Mouse (Mus musculus): Measurements from ENCODE around the gene Izumo2. TPM values are rescaled to one million over a fixed set of nuclear protein-coding genes. Genes with fewer than 3 reads are reported as not detected.

The Izumo2 gene
- not detected in 2 replicates for total RNA-seq (2014; rRNA removed)
- polyA plus RNA-seq (2015; fragmentation: Nextera tagmentation; extraction: Ambion mirVana) = not detected in 2 replicates

- Histone ChIP-seq H3K4me1 (ENCODE audit: insufficient read depth, low read length) (no peaks in the 10 kb centered on the region), H3K9ac (replicated peaks; ENCODE audit: low read length, poor library complexity, severe bottlenecking) (no peak within 1 kb of the TSS), H3K9me3 (ENCODE audit: low read length) (no peaks in the 10 kb centered on the region), H3K36me3 (ENCODE audit: insufficient read depth, low read length) (no peaks in the 10 kb centered on the region), H3K27me3 (ENCODE audit: insufficient read depth, low read length) (no peaks in the 10 kb centered on the region), H3K27ac (ENCODE audit: low read depth, low read length) (no peak within 1 kb of the TSS), H3K4me3 (ENCODE audit: low read depth, low read length) (no peak within 1 kb of the TSS), H3K4me2 (ENCODE audit: low read depth, low read length, poor library complexity, severe bottlenecking) (no peak within 1 kb of the TSS)
- DNase-seq (ENCODE audit: low spot score) (no peak), ATAC-seq (ENCODE audit: low FRiP score) (no peak)
- TF ChIP-seq CTCF (IDR thresholded peaks at IDR 0.05) = no peak
- WGBS = 75% methylated on average over 14 of the region's 14 CpGs
Measured at GRCm38 (mm10) chr7:44708574-44708973, at the start of gene Izumo2. Gene Izumo2 (plus strand): TSS chr7:44708742.

DNA sequence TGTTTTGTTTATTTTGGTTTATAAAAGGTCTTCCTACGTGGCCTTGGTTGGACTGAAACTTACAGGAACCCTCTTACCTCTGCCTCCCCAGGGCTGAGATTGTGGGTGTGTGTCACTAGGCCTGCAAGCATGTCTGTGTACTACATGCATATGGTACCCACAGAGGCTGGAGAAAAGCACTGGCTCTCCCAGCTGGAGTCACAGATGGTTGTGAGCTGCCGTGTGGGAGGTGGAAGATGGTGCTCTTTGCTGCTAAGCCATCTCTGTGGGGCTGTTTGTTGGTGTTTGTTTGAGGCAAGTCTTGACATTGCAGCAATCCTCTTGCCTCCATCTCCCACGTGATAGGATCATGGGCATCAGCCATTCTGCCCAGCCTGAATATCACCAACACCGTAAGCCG, 47.3 kb upstream of the Izumo2 start:
- Histone ChIP-seq H3K9me3 (ENCODE audit: low read length) (no peaks in the 10 kb centered on the region), H3K4me2 (ENCODE audit: low read depth, low read length, poor library complexity, severe bottlenecking) (no peak overlapping the region), H3K36me3 (ENCODE audit: insufficient read depth, low read length) (no peaks in the 10 kb centered on the region), H3K9ac (replicated peaks; ENCODE audit: low read length, poor library complexity, severe bottlenecking) (no peak overlapping the region), H3K4me1 (ENCODE audit: insufficient read depth, low read length) (no peaks in the 10 kb centered on the region), H3K27me3 (ENCODE audit: insufficient read depth, low read length) (no peaks in the 10 kb centered on the region), H3K27ac (ENCODE audit: low read depth, low read length) (no peak overlapping the region), H3K4me3 (ENCODE audit: low read depth, low read length) (no peak overlapping the region)
- DNase-seq (ENCODE audit: low spot score) (no peak), ATAC-seq (ENCODE audit: low FRiP score) (no peak)
- WGBS = 76% methylated on average over 5 of the region's 5 CpGs
- TF ChIP-seq CTCF (IDR thresholded peaks at IDR 0.05) = no peak

DNA sequence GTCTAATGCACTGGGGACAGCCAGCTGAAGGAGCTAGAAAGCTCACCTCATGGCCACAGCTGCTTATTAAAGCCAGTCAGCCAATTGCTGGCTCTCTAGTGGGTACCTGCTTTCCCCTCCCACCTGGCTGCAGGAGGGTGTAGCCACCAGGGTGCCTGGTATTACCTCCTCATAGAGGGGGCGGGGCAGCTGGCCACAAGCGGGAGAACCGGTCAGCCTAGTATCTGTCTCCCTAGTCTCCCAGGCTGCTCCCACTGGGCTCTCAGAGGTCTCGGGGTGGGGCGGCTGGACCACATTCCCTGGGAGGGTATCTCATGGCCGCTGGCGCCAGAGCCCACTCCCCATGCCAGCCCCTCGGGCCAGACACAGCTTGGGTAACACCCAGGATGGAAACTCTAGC, 46.4 kb upstream of the Izumo2 start:
- no peak overlapping the region for H3K4me3 ChIP-seq (ENCODE audit: low read depth, low read length)
- H3K27ac ChIP-seq (ENCODE audit: low read depth, low read length) = no peak overlapping the region

GRCm38 (mm10) chr7:44662569-44662968, 46.0 kb upstream of the Izumo2 start:
- Histone ChIP-seq H3K9ac (replicated peaks; ENCODE audit: low read length, poor library complexity, severe bottlenecking) (no peak overlapping the region), H3K36me3 (ENCODE audit: insufficient read depth, low read length) (no peaks in the 10 kb centered on the region), H3K4me2 (ENCODE audit: low read depth, low read length, poor library complexity, severe bottlenecking) (no peak overlapping the region), H3K9me3 (ENCODE audit: low read length) (no peaks in the 10 kb centered on the region), H3K4me3 (ENCODE audit: low read depth, low read length) (no peak overlapping the region), H3K27me3 (ENCODE audit: insufficient read depth, low read length) (no peaks in the 10 kb centered on the region), H3K4me1 (ENCODE audit: insufficient read depth, low read length) (no peaks in the 10 kb centered on the region), H3K27ac (ENCODE audit: low read depth, low read length) (no peak overlapping the region)
- WGBS = 12% methylated on average over 3 of the region's 3 CpGs
- ATAC-seq (ENCODE audit: low FRiP score) = no peak
- TF ChIP-seq CTCF (IDR thresholded peaks at IDR 0.05) = no peak
- DNase-seq (ENCODE audit: low spot score) = no peak

More for the DNA sequence above, 46.4 kb upstream of the Izumo2 start:
- Histone ChIP-seq H3K36me3 (ENCODE audit: insufficient read depth, low read length) (no peaks in the 10 kb centered on the region), H3K9me3 (ENCODE audit: low read length) (no peaks in the 10 kb centered on the region), H3K4me1 (ENCODE audit: insufficient read depth, low read length) (no peaks in the 10 kb centered on the region), H3K27me3 (ENCODE audit: insufficient read depth, low read length) (no peaks in the 10 kb centered on the region), H3K4me2 (ENCODE audit: low read depth, low read length, poor library complexity, severe bottlenecking) (no peak overlapping the region), H3K9ac (replicated peaks; ENCODE audit: low read length, poor library complexity, severe bottlenecking) (no peak overlapping the region)
- ATAC-seq (ENCODE audit: low FRiP score) (no peak; the same call in 1 of the 2 replicates), DNase-seq (ENCODE audit: low spot score) (no peak)
- 24% methylated on average over 8 of the region's 8 CpGs for WGBS
- no peak for TF ChIP-seq CTCF (IDR thresholded peaks at IDR 0.05)

DNA sequence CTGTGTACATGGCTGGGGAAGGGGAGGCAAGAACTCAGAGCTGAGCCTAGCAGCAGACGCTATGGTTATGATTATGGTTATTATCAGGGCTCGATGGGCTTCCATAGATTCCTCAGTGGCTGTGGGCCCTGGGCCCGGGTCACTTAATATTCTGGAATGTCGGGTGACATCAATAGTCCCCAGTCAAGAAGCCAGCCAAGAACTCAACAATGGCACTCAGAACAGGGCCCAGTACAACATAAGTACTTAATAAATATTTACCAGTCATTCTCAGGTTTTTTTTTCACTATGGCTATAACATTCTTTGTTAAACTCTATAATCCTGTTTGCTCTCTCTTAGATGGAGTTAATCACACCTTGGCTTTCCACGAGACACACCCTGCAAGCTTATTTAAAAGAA, 45.0 kb upstream of the Izumo2 start:
- Histone ChIP-seq H3K4me3 (ENCODE audit: low read depth, low read length) (no peak overlapping the region), H3K27ac (ENCODE audit: low read depth, low read length) (no peak overlapping the region), H3K4me1 (ENCODE audit: insufficient read depth, low read length) (no peaks in the 10 kb centered on the region), H3K27me3 (ENCODE audit: insufficient read depth, low read length) (no peaks in the 10 kb centered on the region), H3K4me2 (ENCODE audit: low read depth, low read length, poor library complexity, severe bottlenecking) (no peak overlapping the region), H3K9me3 (ENCODE audit: low read length) (no peaks in the 10 kb centered on the region), H3K36me3 (ENCODE audit: insufficient read depth, low read length) (no peaks in the 10 kb centered on the region), H3K9ac (replicated peaks; ENCODE audit: low read length, poor library complexity, severe bottlenecking) (no peak overlapping the region)
- no peak for TF ChIP-seq CTCF (IDR thresholded peaks at IDR 0.05)
- WGBS = 73% methylated on average over 5 of the region's 5 CpGs
- ATAC-seq (ENCODE audit: low FRiP score) = no peak
- no peak for DNase-seq (ENCODE audit: low spot score)

DNA sequence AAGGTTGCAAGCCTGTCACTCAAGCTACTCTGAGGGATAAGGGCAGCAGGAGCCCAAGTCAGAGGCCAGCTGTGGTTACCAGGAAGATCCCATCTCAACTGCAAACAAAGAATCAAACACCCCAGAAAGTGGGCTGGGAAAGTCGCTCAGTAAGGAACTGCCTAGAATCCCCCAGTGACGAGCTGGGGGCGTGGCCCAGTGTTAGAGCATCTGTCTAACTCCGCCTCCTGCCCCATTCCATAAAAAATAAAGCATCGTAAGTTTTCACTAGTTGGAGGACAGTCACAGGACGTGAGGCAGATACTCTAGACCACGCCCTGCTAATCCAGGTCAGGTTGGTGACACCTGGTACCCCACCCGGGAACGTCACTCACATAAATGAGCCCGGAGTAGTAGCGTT, 43.8 kb upstream of the Izumo2 start:
- Histone ChIP-seq H3K36me3 (ENCODE audit: insufficient read depth, low read length) (no peaks in the 10 kb centered on the region), H3K4me1 (ENCODE audit: insufficient read depth, low read length) (no peaks in the 10 kb centered on the region), H3K9me3 (ENCODE audit: low read length) (no peaks in the 10 kb centered on the region), H3K4me3 (ENCODE audit: low read depth, low read length) (no peak overlapping the region), H3K27me3 (ENCODE audit: insufficient read depth, low read length) (peaks cover under 1% of the 10 kb centered on the region; the same call in 1 of the 2 replicates), H3K9ac (replicated peaks; ENCODE audit: low read length, poor library complexity, severe bottlenecking) (no peak overlapping the region), H3K4me2 (ENCODE audit: low read depth, low read length, poor library complexity, severe bottlenecking) (no peak overlapping the region), H3K27ac (ENCODE audit: low read depth, low read length) (no peak overlapping the region)
- ATAC-seq (ENCODE audit: low FRiP score) (no peak), DNase-seq (ENCODE audit: low spot score) (no peak)
- WGBS = 44% methylated on average over 11 of the region's 11 CpGs
- TF ChIP-seq CTCF (IDR thresholded peaks at IDR 0.05) = no peak

Measured in midbrain, postnatal 0 days (tissue).